Mouse (Mus musculus): Measurements from ENCODE around the gene Ypel4. TPM values are rescaled to one million over a fixed set of nuclear protein-coding genes. Genes with fewer than 3 reads are reported as not detected.
"Not testable (repeated sequence)": the region's sequence is repeated elsewhere in the genome, so short reads cannot be mapped to it uniquely, and the experiment has no call there.

Gene Ypel4
- polyA plus RNA-seq, 1 experiment: 0.70 TPM

- Histone ChIP-seq H3K27ac (ENCODE audit: insufficient read depth, low read depth, low read length) (no peak overlapping the region; the same call in 1 of the 2 replicates), H3K4me3 (ENCODE audit: insufficient read depth, low read length) (peak overlapping the region; percentile 68), H3K4me1 (ENCODE audit: control insufficient read depth, insufficient read depth, low read length) (peaks cover 9% of the 10 kb centered on the region)
- TF ChIP-seq POLR2A (IDR thresholded peaks at IDR 0.05; ENCODE audit: borderline replicate concordance, low read depth, low read length) (no peak), CTCF (IDR thresholded peaks at IDR 0.05; ENCODE audit: low read depth, low read length) (no peak)
Observed at GRCm38 (mm10) chr2:84726716-84727115, 7.1 kb upstream of the Ypel4 start.

- H3K4me3 ChIP-seq (ENCODE audit: insufficient read depth, low read length): peak within 1 kb of the TSS; percentile 68
- peak within 1 kb of the TSS; percentile 89 for H3K27ac ChIP-seq (ENCODE audit: insufficient read depth, low read depth, low read length)
- TF ChIP-seq CTCF (IDR thresholded peaks at IDR 0.05; ENCODE audit: low read depth, low read length): no peak
- no peak; the same call in 1 of the 2 replicates for TF ChIP-seq POLR2A (IDR thresholded peaks at IDR 0.05; ENCODE audit: borderline replicate concordance, low read depth, low read length)
- peaks cover 9% of the 10 kb centered on the region for H3K4me1 ChIP-seq (ENCODE audit: control insufficient read depth, insufficient read depth, low read length)
Observed at GRCm38 (mm10) chr2:84727172-84727858, 6.5 kb upstream of the Ypel4 start, which contains the start of gene Clp1. Gene Clp1 (minus strand): TSS chr2:84727350.

- H3K4me3 ChIP-seq (ENCODE audit: insufficient read depth, low read length); H3K27ac ChIP-seq (ENCODE audit: insufficient read depth, low read depth, low read length): not testable (repeated sequence)
- peaks cover 10% of the 10 kb centered on the region for H3K4me1 ChIP-seq (ENCODE audit: control insufficient read depth, insufficient read depth, low read length)
Observed at GRCm38 (mm10) chr2:84728191-84728590, 5.7 kb upstream of the Ypel4 start.

- TF ChIP-seq CTCF (IDR thresholded peaks at IDR 0.05; ENCODE audit: low read depth, low read length): no peak
- H3K4me3 ChIP-seq (ENCODE audit: insufficient read depth, low read length): no peak overlapping the region
- peaks cover 13% of the 10 kb centered on the region for H3K4me1 ChIP-seq (ENCODE audit: control insufficient read depth, insufficient read depth, low read length)
- H3K27ac ChIP-seq (ENCODE audit: insufficient read depth, low read depth, low read length): no peak overlapping the region
Observed at GRCm38 (mm10) chr2:84731206-84731605, 2.7 kb upstream of the Ypel4 start.

DNA sequence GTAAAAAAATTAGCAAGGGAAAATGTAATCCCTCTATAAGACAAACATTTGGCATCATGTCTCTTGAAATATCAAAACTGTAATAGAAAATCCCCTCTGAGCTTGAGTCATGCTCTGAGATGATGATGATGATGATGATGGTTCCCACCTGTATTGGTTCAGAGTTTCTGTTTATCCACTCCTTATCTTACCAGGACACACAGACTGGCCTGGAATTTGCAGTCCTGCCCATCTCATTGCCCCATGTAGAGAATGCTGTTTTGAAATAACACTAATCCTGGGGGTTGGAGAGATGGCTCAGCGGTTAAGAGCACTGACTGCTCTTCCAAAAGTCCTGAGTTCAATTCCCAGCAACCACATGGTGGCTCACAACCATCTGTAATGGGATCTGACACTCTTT lies 1.5 kb upstream of the Ypel4 start:
- Histone ChIP-seq H3K4me3 (ENCODE audit: insufficient read depth, low read length) (no peak overlapping the region), H3K27ac (ENCODE audit: insufficient read depth, low read depth, low read length) (no peak overlapping the region), H3K4me1 (ENCODE audit: control insufficient read depth, insufficient read depth, low read length) (peaks cover 13% of the 10 kb centered on the region)
- TF ChIP-seq POLR2A (IDR thresholded peaks at IDR 0.05; ENCODE audit: borderline replicate concordance, low read depth, low read length): no peak
- no peak for TF ChIP-seq CTCF (IDR thresholded peaks at IDR 0.05; ENCODE audit: low read depth, low read length)

GRCm38 (mm10) chr2:84734351-84734864 lies 550 bp downstream of the Ypel4 start:
- no peak overlapping the region for H3K27ac ChIP-seq (ENCODE audit: insufficient read depth, low read depth, low read length)
- H3K4me3 ChIP-seq (ENCODE audit: insufficient read depth, low read length): peak overlapping the region; percentile 41
- no peak for TF ChIP-seq POLR2A (IDR thresholded peaks at IDR 0.05; ENCODE audit: borderline replicate concordance, low read depth, low read length)
- TF ChIP-seq CTCF (IDR thresholded peaks at IDR 0.05; ENCODE audit: low read depth, low read length): no peak
- H3K4me1 ChIP-seq (ENCODE audit: control insufficient read depth, insufficient read depth, low read length): peaks cover 16% of the 10 kb centered on the region

GRCm38 (mm10) chr2:84734919-84735318 lies 1.1 kb downstream of the Ypel4 start:
- Histone ChIP-seq H3K27ac (ENCODE audit: insufficient read depth, low read depth, low read length) (no peak overlapping the region), H3K4me3 (ENCODE audit: insufficient read depth, low read length) (peak overlapping the region; percentile 41; the same call in 1 of the 2 replicates), H3K4me1 (ENCODE audit: control insufficient read depth, insufficient read depth, low read length) (peaks cover 20% of the 10 kb centered on the region)
- TF ChIP-seq CTCF (IDR thresholded peaks at IDR 0.05; ENCODE audit: low read depth, low read length): no peak
- no peak for TF ChIP-seq POLR2A (IDR thresholded peaks at IDR 0.05; ENCODE audit: borderline replicate concordance, low read depth, low read length)

GRCm38 (mm10) chr2:84735346-84735920 lies 1.6 kb downstream of the Ypel4 start:
- TF ChIP-seq POLR2A (IDR thresholded peaks at IDR 0.05; ENCODE audit: borderline replicate concordance, low read depth, low read length): no peak
- TF ChIP-seq CTCF (IDR thresholded peaks at IDR 0.05; ENCODE audit: low read depth, low read length): no peak
- Histone ChIP-seq H3K4me3 (ENCODE audit: insufficient read depth, low read length) (no peak overlapping the region), H3K27ac (ENCODE audit: insufficient read depth, low read depth, low read length) (no peak overlapping the region), H3K4me1 (ENCODE audit: control insufficient read depth, insufficient read depth, low read length) (peaks cover 20% of the 10 kb centered on the region)

- Histone ChIP-seq H3K4me1 (ENCODE audit: control insufficient read depth, insufficient read depth, low read length) (peaks cover 20% of the 10 kb centered on the region), H3K27ac (ENCODE audit: insufficient read depth, low read depth, low read length) (no peak overlapping the region), H3K4me3 (ENCODE audit: insufficient read depth, low read length) (no peak overlapping the region)
- no peak for TF ChIP-seq POLR2A (IDR thresholded peaks at IDR 0.05; ENCODE audit: borderline replicate concordance, low read depth, low read length)
- TF ChIP-seq CTCF (IDR thresholded peaks at IDR 0.05; ENCODE audit: low read depth, low read length): no peak
Observed at GRCm38 (mm10) chr2:84736312-84737161, 2.7 kb downstream of the Ypel4 start.

Data from bone marrow macrophage, adult 2 months (primary cell).